Mouse (Mus musculus) myocyte (in vitro differentiated cells): ENCODE data around the gene Crip1. TPM values are rescaled to one million over a fixed set of nuclear protein-coding genes. Genes with fewer than 3 reads are reported as not detected.
A peak's percentile ranks its signal among the peaks of the same experiment; 100 is the strongest.

ENCODE experiments used
- H3K27me3 ChIP-seq: one replicate; pipeline ENCODE4 v1.6.1; 2011; ENCODE audit not compliant: control insufficient read depth, insufficient read depth, insufficient read length
- H3K36me3 ChIP-seq: one replicate; pipeline ENCODE4 v1.6.1; 2011; ENCODE audit not compliant: control insufficient read depth, insufficient read depth
- H3K4me2 ChIP-seq: one replicate; pipeline ENCODE4 v1.6.1; 2011; ENCODE audit warnings: low read depth, control low read depth
- H3K4me3 ChIP-seq: one replicate; pipeline ENCODE4 v1.5.1; 2011; ENCODE audit warnings: mild to moderate bottlenecking, control low read depth, moderate library complexity
- H3K79me2 ChIP-seq: one replicate; pipeline ENCODE4 v1.6.1; 2011; ENCODE audit not compliant: control insufficient read depth, insufficient read depth
- H3ac ChIP-seq: one replicate; pipeline ENCODE4 v1.6.1; 2011; ENCODE audit not compliant: control insufficient read depth, insufficient read length
- CEBPB ChIP-seq: IDR thresholded peaks from 2 replicates; pipeline ENCODE4 v1.6.1; 2011; ENCODE audit warnings: mild to moderate bottlenecking, moderate library complexity; ENCODE audit not compliant: poor library complexity, insufficient read depth, severe bottlenecking
- E2F4 ChIP-seq: IDR thresholded peaks from one replicate; pipeline ENCODE4 v1.6.1; 2011; ENCODE audit warnings: mild to moderate bottlenecking, control low read depth, moderate library complexity; ENCODE audit not compliant: insufficient read depth
- MAX ChIP-seq: IDR thresholded peaks from one replicate; pipeline ENCODE4 v1.6.1; 2011; ENCODE audit warnings: low read depth, mild to moderate bottlenecking, control low read depth
- MYOD1 ChIP-seq, 3 experiments: IDR thresholded peaks; one replicate each; pipeline ENCODE4 v1.6.1; 2011; ENCODE audit warnings: control low read depth in 2 of 3, low read depth in 2 of 3, mild to moderate bottlenecking in 2 of 3, moderate library complexity in 1 of 3; ENCODE audit not compliant: insufficient read length in 2 of 3, control insufficient read depth in 1 of 3
- MYOG ChIP-seq, 3 experiments: IDR thresholded peaks; one replicate each; pipeline ENCODE4 v1.6.1; 2011; ENCODE audit warnings: control low read depth in 2 of 3, low read depth in 2 of 3, mild to moderate bottlenecking in 2 of 3; ENCODE audit not compliant: insufficient read length in 2 of 3, control insufficient read depth in 1 of 3, insufficient read depth in 1 of 3
- POLR2A ChIP-seq: IDR thresholded peaks from one replicate; pipeline ENCODE4 v1.6.1; 2011; ENCODE audit warnings: low read depth, mild to moderate bottlenecking, control low read depth, moderate library complexity; ENCODE audit not compliant: insufficient read length
- POLR2AphosphoS2 ChIP-seq: IDR thresholded peaks from one replicate; pipeline ENCODE4 v1.6.1; 2011; ENCODE audit warnings: low read depth, control low read depth; ENCODE audit not compliant: insufficient read length
- REST ChIP-seq: IDR thresholded peaks from one replicate; pipeline ENCODE4 v1.6.1; 2011; ENCODE audit warnings: mild to moderate bottlenecking, control low read depth, moderate library complexity; ENCODE audit not compliant: insufficient read depth, insufficient read length
- SRF ChIP-seq: IDR thresholded peaks from one replicate; pipeline ENCODE4 v1.6.1; 2011; ENCODE audit warnings: low read depth; ENCODE audit not compliant: control insufficient read depth, insufficient read length
- TCF12 ChIP-seq: IDR thresholded peaks from one replicate; pipeline ENCODE4 v1.6.1; 2011; ENCODE audit warnings: mild to moderate bottlenecking, control low read depth; ENCODE audit not compliant: poor library complexity, insufficient read depth, severe bottlenecking
- TCF3 ChIP-seq: IDR thresholded peaks from one replicate; pipeline ENCODE4 v1.6.1; 2011; ENCODE audit warnings: low read depth, control low read depth; ENCODE audit not compliant: insufficient read length
- USF1 ChIP-seq: IDR thresholded peaks from one replicate; pipeline ENCODE4 v1.6.1; 2011; ENCODE audit warnings: low read depth, mild to moderate bottlenecking, control low read depth, moderate library complexity
- polyA plus RNA-seq: library from polyadenylated mRNA; unstranded; fragments of >200 nt; fragmentation: generic; extraction: Trizol; gene quantifications from one replicate; pipeline ENCODE4 v1.2.1, GENCODE M21; 2012; ENCODE audit warnings: missing spikeins

Crip1 gene
- polyA plus RNA-seq, 1 experiment = 1,677 TPM

DNA sequence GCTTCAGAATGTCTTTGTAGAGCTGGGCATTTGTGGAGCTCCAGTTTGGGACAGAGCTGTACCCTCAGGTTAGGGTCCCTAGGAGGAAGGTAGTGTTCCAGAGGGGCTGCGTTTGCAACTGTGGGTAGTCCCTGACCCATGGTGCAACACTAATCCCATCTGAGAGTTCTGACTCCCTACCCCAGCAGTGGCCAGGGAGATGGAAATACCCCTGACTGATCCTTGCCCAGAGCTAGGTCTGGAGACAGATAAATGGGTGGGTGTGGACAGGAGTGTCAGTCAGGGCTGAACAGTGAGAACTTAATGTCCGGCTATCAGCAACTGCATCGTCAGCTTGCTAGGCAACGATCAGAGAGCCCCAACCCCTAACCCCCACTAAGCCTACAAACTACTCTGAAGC is 4.5 kb downstream of the Crip1 start:
- peaks cover 12% of the 10 kb centered on the region for H3K79me2 ChIP-seq
- peak overlapping the region; percentile 82 for H3K4me2 ChIP-seq
- no peak overlapping the region for H3ac ChIP-seq
- H3K27me3 ChIP-seq = no peaks in the 10 kb centered on the region
- H3K36me3 ChIP-seq = peaks cover 2% of the 10 kb centered on the region
- TF ChIP-seq MAX = no peak
- no peak overlapping the region for H3K4me3 ChIP-seq

DNA sequence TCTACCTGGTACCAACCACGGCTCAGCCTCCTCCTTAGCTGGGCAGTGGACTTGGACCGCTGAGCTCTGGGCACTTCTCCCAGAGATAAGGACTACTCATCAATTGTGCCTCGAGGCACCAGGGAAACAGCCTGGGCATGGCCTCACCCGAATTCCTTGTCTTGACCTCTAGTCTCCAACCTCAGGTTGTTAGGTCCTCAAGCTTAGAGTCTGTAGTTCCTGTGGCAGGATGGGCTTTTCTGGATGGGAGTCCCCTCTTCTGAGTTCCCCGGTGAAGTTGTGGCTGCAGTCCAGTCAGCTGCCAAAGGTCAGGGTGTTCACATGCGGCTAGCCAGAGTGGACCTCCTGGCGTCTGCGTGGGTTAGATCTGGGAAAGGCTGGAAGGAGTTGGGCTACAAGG is 4.9 kb downstream of the Crip1 start:
- no peaks in the 10 kb centered on the region for H3K36me3 ChIP-seq
- H3K4me2 ChIP-seq = peak overlapping the region; percentile 82
- TF ChIP-seq MYOD1 (IDR thresholded peaks at IDR 0.05; ENCODE audit: control insufficient read depth in 1 of 3, insufficient read length in 2 of 3, low read depth in 2 of 3) = peak in 1 of 3 experiments; percentile 2
- no peak for TF ChIP-seq SRF
- no peak for TF ChIP-seq USF1
- peaks cover 12% of the 10 kb centered on the region for H3K79me2 ChIP-seq
- peak overlapping the region; percentile 76 for H3K4me3 ChIP-seq
- H3ac ChIP-seq = no peak overlapping the region
- no peaks in the 10 kb centered on the region for H3K27me3 ChIP-seq

DNA sequence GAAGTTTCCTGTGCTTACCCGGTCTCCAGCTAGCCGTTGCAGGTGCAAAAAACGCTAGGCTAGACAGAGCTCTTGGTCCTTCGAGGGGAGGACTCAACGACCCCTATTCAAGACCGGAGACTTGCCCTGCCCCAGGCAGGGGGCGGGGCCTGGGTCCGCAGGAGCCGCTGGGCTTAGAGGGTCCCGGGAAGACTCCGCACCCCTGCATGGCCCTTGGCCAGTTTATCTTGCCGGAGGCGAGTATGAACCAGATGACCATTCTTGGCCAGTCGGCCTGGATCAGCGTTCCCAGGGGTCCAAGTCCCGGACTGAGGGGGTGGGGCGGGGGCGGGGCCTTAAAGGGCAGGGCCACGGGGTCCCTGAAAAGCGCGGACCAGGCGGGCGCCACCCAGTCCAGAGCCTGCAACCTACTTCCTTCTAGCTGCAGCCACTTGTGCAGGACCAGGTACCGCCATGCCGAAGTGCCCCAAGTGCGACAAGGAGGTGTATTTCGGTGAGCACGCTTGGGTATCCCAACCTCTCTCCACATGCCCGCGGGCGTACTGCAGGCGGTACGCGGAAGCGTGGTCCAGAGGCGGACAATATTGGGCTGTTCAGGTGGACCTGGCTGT is 5.7 kb downstream of the Crip1 start:
- Histone ChIP-seq H3K27me3 (no peaks in the 10 kb centered on the region), H3ac (peak overlapping the region; percentile 1), H3K4me2 (peak overlapping the region; percentile 82), H3K36me3 (no peaks in the 10 kb centered on the region), H3K79me2 (peaks cover 12% of the 10 kb centered on the region), H3K4me3 (peak overlapping the region; percentile 76)
- TF ChIP-seq MYOD1 (IDR thresholded peaks at IDR 0.05; ENCODE audit: control insufficient read depth in 1 of 3, insufficient read length in 2 of 3, low read depth in 2 of 3) (no peak), USF1 (no peak), POLR2AphosphoS2 (peak; percentile 99), MAX (no peak), POLR2A (peak; percentile 95), TCF12 (no peak), E2F4 (no peak), MYOG (IDR thresholded peaks at IDR 0.05; ENCODE audit: control insufficient read depth in 1 of 3, insufficient read depth in 1 of 3, insufficient read length in 2 of 3, low read depth in 2 of 3) (no peak), REST (no peak), SRF (no peak), CEBPB (no peak), TCF3 (no peak)

DNA sequence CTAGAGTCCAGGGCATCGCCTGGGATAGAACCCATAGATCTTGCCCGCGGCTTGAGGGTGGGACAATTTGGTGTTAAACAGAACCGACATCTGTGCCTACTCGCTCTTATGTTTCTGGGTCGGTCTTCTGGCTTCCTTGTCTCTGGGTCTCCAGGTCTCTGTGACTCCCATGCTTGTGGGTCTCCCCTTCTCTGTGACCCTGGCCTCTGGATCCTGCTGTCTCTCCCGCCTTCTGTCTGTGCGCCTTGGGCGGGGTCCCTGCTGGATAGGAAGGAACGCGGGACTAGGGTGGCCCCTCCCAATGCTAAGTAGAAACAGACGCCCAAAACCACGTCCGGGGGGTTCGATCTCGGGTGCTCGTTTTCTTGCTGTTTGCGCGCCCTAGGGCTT is 6.2 kb downstream of the Crip1 start:
- Histone ChIP-seq H3K4me2 (peak overlapping the region; percentile 82), H3K4me3 (peak overlapping the region; percentile 76), H3ac (peak overlapping the region; percentile 1), H3K79me2 (peaks cover 12% of the 10 kb centered on the region), H3K36me3 (no peaks in the 10 kb centered on the region), H3K27me3 (no peaks in the 10 kb centered on the region)
- TF ChIP-seq TCF3 (no peak), MAX (no peak), MYOD1 (IDR thresholded peaks at IDR 0.05; ENCODE audit: control insufficient read depth in 1 of 3, insufficient read length in 2 of 3, low read depth in 2 of 3) (no peak), POLR2AphosphoS2 (no peak), TCF12 (no peak), CEBPB (no peak), MYOG (IDR thresholded peaks at IDR 0.05; ENCODE audit: control insufficient read depth in 1 of 3, insufficient read depth in 1 of 3, insufficient read length in 2 of 3, low read depth in 2 of 3) (no peak), POLR2A (no peak), USF1 (no peak), REST (no peak), SRF (no peak), E2F4 (no peak)

DNA sequence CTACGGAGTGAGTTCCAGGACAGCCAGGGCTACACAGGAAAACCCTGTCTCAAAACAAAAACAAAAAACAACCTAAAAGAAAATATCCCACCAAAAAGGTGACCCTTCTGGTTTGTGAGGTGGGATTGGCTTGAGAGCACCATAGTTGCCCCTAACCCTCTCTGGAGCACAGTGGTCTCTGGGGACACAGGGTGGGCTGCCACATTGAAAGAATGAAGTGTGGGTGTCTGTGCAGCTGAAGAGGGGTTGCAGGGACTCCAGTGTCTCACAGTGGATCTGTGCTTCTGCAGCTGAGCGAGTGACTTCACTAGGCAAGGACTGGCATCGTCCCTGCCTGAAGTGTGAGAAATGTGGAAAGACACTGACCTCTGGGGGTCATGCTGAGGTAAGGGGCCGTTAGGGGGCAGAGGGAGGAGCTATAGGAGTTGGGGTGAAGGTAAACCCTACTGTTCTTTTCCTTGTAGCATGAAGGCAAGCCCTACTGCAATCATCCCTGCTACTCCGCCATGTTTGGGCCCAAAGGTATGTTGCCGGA is 6.9 kb downstream of the Crip1 start:
- no peak for TF ChIP-seq E2F4
- no peak for TF ChIP-seq REST
- TF ChIP-seq TCF3 = no peak
- no peak for TF ChIP-seq USF1
- no peak for TF ChIP-seq CEBPB
- Histone ChIP-seq H3ac (peak overlapping the region; percentile 1), H3K36me3 (no peaks in the 10 kb centered on the region), H3K27me3 (no peaks in the 10 kb centered on the region), H3K4me2 (peak overlapping the region; percentile 82), H3K79me2 (peaks cover 12% of the 10 kb centered on the region), H3K4me3 (peak overlapping the region; percentile 76)
